Comparison of ENCODE assay signal across 8 mouse cellular contexts in genomic region chr8:94551471-94552422, GRCm38 (mm10). TPM values are rescaled to one million over a fixed set of nuclear protein-coding genes. Genes with fewer than 3 reads are reported as not detected.
A peak's percentile ranks its signal among the peaks of the same experiment; 100 is the strongest.
DNase-seq lines count a peak whose midpoint lies in the region; ATAC-seq and TF ChIP-seq lines count a peak whose summit lies in the region.

No protein-coding gene starts in this region.

- H3K9me3 ChIP-seq in hindbrain, embryonic 11.5 days (ENCODE audit: control insufficient read depth, low read length) = no peaks in the 10 kb centered on the region
- H3K9me3 ChIP-seq in liver, postnatal 0 days (ENCODE audit: low read length) = no peaks in the 10 kb centered on the region
- no peaks in the 10 kb centered on the region for H3K9me3 ChIP-seq in heart, embryonic 12.5 days (replicated peaks)

- peak overlapping the region; percentile 51 for H3K27ac ChIP-seq in hindbrain, embryonic 11.5 days (ENCODE audit: low read depth, low read length)
- no peak overlapping the region for H3K27ac ChIP-seq in liver, postnatal 0 days (ENCODE audit: low read depth)
- H3K27ac ChIP-seq in heart, embryonic 12.5 days (ENCODE audit: poor library complexity, severe bottlenecking) = no peak overlapping the region

- 36% methylated on average over 17 of the region's 17 CpGs for WGBS in hindbrain, embryonic 11.5 days
- 64% methylated on average over 17 of the region's 17 CpGs for WGBS in liver, postnatal 0 days (ENCODE audit: insufficient replicate concordance)
- 47% methylated on average over 17 of the region's 17 CpGs for WGBS in heart, embryonic 12.5 days

- no peak overlapping the region for H3K4me3 ChIP-seq in hindbrain, embryonic 11.5 days (ENCODE audit: low read depth, low read length)
- H3K4me3 ChIP-seq in liver, postnatal 0 days (ENCODE audit: low read depth, low read length) = no peak overlapping the region
- H3K4me3 ChIP-seq in heart, embryonic 12.5 days = no peak overlapping the region

- no peak for TF ChIP-seq EP300 in liver, postnatal 0 days (IDR thresholded peaks at IDR 0.05; ENCODE audit: low read depth)

- H3K9ac ChIP-seq in hindbrain, embryonic 11.5 days (ENCODE audit: low read depth, low read length) = no peak overlapping the region
- H3K9ac ChIP-seq in liver, postnatal 0 days (replicated peaks) = no peak overlapping the region
- no peak overlapping the region for H3K9ac ChIP-seq in heart, embryonic 12.5 days

- no peak overlapping the region for H3K4me2 ChIP-seq in hindbrain, embryonic 11.5 days (replicated peaks; ENCODE audit: low read depth, low read length)
- no peak overlapping the region for H3K4me2 ChIP-seq in liver, postnatal 0 days (ENCODE audit: low read depth, low read length)
- no peak overlapping the region for H3K4me2 ChIP-seq in heart, embryonic 12.5 days

- TF ChIP-seq CTCF in liver, postnatal 0 days (IDR thresholded peaks at IDR 0.05; ENCODE audit: low read depth) = no peak

- H3K4me1 ChIP-seq in hindbrain, embryonic 11.5 days (replicated peaks; ENCODE audit: control insufficient read depth, insufficient read depth, low read length) = peaks cover 8% of the 10 kb centered on the region; the same call in 1 of the 2 replicates
- peaks cover 5% of the 10 kb centered on the region; the same call in 1 of the 2 replicates for H3K4me1 ChIP-seq in liver, postnatal 0 days (ENCODE audit: insufficient read depth)
- peaks cover 21% of the 10 kb centered on the region for H3K4me1 ChIP-seq in heart, embryonic 12.5 days (replicated peaks)

- ATAC-seq in hindbrain, embryonic 11.5 days (ENCODE audit: low FRiP score) = peak; percentile 89
- peak; percentile 41; the same call in 1 of the 2 replicates for ATAC-seq in liver, postnatal 0 days
- ATAC-seq in heart, embryonic 12.5 days (ENCODE audit: insufficient number of reproducible peaks, low FRiP score) = no peak

- H3K36me3 ChIP-seq in hindbrain, embryonic 11.5 days (ENCODE audit: control insufficient read depth, insufficient read depth, low read length) = no peaks in the 10 kb centered on the region
- no peaks in the 10 kb centered on the region for H3K36me3 ChIP-seq in liver, postnatal 0 days (replicated peaks; ENCODE audit: insufficient read depth, low read length)
- H3K36me3 ChIP-seq in heart, embryonic 12.5 days = no peaks in the 10 kb centered on the region

- H3K27me3 ChIP-seq in hindbrain, embryonic 11.5 days (ENCODE audit: control insufficient read depth, insufficient read depth, low read length) = no peaks in the 10 kb centered on the region
- no peaks in the 10 kb centered on the region for H3K27me3 ChIP-seq in liver, postnatal 0 days (ENCODE audit: insufficient read depth, low read length)
- H3K27me3 ChIP-seq in heart, embryonic 12.5 days (replicated peaks) = no peaks in the 10 kb centered on the region

- peak; percentile 52 for DNase-seq in A20 (ENCODE audit: low read depth, low spot score)
- DNase-seq in brain, embryonic 18.5 days (ENCODE audit: low read depth, low spot score) = peak; percentile 82
- DNase-seq in hindbrain, embryonic 11.5 days (ENCODE audit: low spot score) = peak; percentile 83
- peak; percentile 31 for DNase-seq in liver, postnatal 0 days
- DNase-seq in right cerebral cortex, adult 18-20 months = peak; percentile 63
- DNase-seq in thymus, postnatal 4 days = no peak
- DNase-seq in ovary, postnatal 10 days (ENCODE audit: low spot score) = no peak

RNA-seq across cellular contexts. Expression of gene Cpne2, which starts 19.0 kb away (rescaled TPM):
- 9.8 and 10.1 TPM in 2 replicates for polyA plus RNA-seq in hindbrain, embryonic 11.5 days (2014; fragmentation: Nextera tagmentation; extraction: Ambion mirVana)
- 3.9 and 4.2 TPM in 2 replicates for polyA plus RNA-seq in liver, postnatal 0 days (2015; fragmentation: Nextera tagmentation; extraction: Ambion mirVana)
- 7.0 and 7.7 TPM in 2 replicates for polyA plus RNA-seq in heart, embryonic 12.5 days (2016; fragmentation: Nextera tagmentation; extraction: Ambion mirVana)

RNA-seq across cellular contexts. Expression of gene Rspry1, which starts 50.0 kb away (rescaled TPM):
- 45.5 and 50.4 TPM in 2 replicates for polyA plus RNA-seq in hindbrain, embryonic 11.5 days (2014; fragmentation: Nextera tagmentation; extraction: Ambion mirVana)
- 10.2 and 11.1 TPM in 2 replicates for polyA plus RNA-seq in liver, postnatal 0 days (2015; fragmentation: Nextera tagmentation; extraction: Ambion mirVana)
- polyA plus RNA-seq in heart, embryonic 12.5 days (2016; fragmentation: Nextera tagmentation; extraction: Ambion mirVana) = 25.4 and 26.0 TPM in 2 replicates

RNA-seq across cellular contexts. Expression of gene Fam192a, which starts 50.0 kb away (rescaled TPM):
- polyA plus RNA-seq in hindbrain, embryonic 11.5 days (2014; fragmentation: Nextera tagmentation; extraction: Ambion mirVana) = 110 TPM in 2 replicates
- polyA plus RNA-seq in liver, postnatal 0 days (2015; fragmentation: Nextera tagmentation; extraction: Ambion mirVana) = 23.6 and 24.2 TPM in 2 replicates
- 44.9 and 48.1 TPM in 2 replicates for polyA plus RNA-seq in heart, embryonic 12.5 days (2016; fragmentation: Nextera tagmentation; extraction: Ambion mirVana)

Comparison
In these comparisons a context has a peak if more than half of its experiments do, and no peak if none do; other contexts are left out.
1. DNase-seq: peak in A20 (single experiment), brain, embryonic 18.5 days (single experiment), hindbrain, embryonic 11.5 days (single experiment), liver, postnatal 0 days (single experiment) and right cerebral cortex, adult 18-20 months (single experiment); none in thymus, postnatal 4 days (single experiment) and ovary, postnatal 10 days (single experiment).